In the genomic region with DNA sequence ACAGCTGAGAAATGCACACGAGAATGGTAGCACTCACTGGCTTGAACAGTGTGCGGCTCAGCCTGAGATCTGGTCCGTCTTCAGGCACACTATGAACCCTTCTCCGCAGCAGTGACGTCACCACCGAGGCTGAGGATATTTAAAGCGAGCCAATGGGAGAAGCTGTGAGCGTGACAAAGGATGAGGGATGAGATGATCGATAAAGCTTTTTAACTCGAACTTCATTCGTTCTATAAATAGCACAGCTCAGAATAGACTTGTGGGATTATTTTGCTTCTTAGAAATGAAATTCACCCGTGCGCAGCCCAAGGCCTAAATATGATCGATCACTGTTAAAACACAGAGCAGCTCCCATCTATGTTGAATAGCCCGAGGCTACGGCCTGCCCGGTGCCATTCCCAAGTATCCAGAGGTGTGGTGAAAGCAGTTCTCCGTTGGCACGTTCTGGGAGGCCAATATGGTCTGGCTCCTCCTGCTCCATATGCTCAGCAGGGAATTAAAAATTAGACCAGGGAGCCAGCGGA, we compare ENCODE assay signal across 10 mouse cellular contexts. TPM values are rescaled to one million over a fixed set of nuclear protein-coding genes. Genes with fewer than 3 reads are reported as not detected.
A peak's percentile ranks its signal among the peaks of the same experiment; 100 is the strongest.
DNase-seq lines count a peak whose midpoint lies in the region; ATAC-seq and TF ChIP-seq lines count a peak whose summit lies in the region.
"Had no signal": no experiment of that assay in that cellular context is flagged by ENCODE, and none has a peak within 500 bp of the region (broad histone marks: within the 10 kb centered on the region; RNA-seq: fewer than 3 reads in every experiment).

No protein-coding gene starts in this region.

- no peaks in the 10 kb centered on the region for H3K36me3 ChIP-seq in embryonic facial prominence, embryonic 10.5 days (replicated peaks)
- H3K36me3 ChIP-seq in liver, postnatal 0 days (replicated peaks; ENCODE audit: insufficient read depth, low read length) = no peaks in the 10 kb centered on the region

- H3K27ac ChIP-seq in embryonic facial prominence, embryonic 10.5 days (replicated peaks) = no peak overlapping the region
- no peak overlapping the region for H3K27ac ChIP-seq in liver, postnatal 0 days (ENCODE audit: low read depth)
- H3K27ac ChIP-seq: kidney, postnatal 0 days had no signal

- TF ChIP-seq EP300 in liver, postnatal 0 days (IDR thresholded peaks at IDR 0.05; ENCODE audit: low read depth) = no peak

- no peak for TF ChIP-seq CTCF in liver, postnatal 0 days (IDR thresholded peaks at IDR 0.05; ENCODE audit: low read depth)

- no peaks in the 10 kb centered on the region for H3K9me3 ChIP-seq in embryonic facial prominence, embryonic 10.5 days
- no peaks in the 10 kb centered on the region for H3K9me3 ChIP-seq in liver, postnatal 0 days (ENCODE audit: low read length)

- intact Hi-C loops in left cerebral cortex, postnatal 36 days (cut with DNase I) = no loop called here

- H3K4me3 ChIP-seq in embryonic facial prominence, embryonic 10.5 days = no peak overlapping the region
- H3K4me3 ChIP-seq in liver, postnatal 0 days (ENCODE audit: low read depth, low read length) = no peak overlapping the region

- DNase-seq in heart, adult 11 months = peak; percentile 90
- DNase-seq in heart, adult 8-10 months (ENCODE audit: low spot score) = no peak
- peak; percentile 69 for DNase-seq in cerebellum, adult 11-12 months
- peak; percentile 59 to 62 for DNase-seq in frontal cortex, postnatal 14 days (ENCODE audit: low spot score in 2 of 2)
- DNase-seq in left cerebral cortex, postnatal 36 days (ENCODE audit: low spot score in 2 of 2) = peak; percentile 60 to 77
- no peak for DNase-seq in T-cell, adult 2 months (ENCODE audit: low spot score)
- no peak for DNase-seq in embryonic facial prominence, embryonic 10.5 days (ENCODE audit: low spot score)
- no peak for DNase-seq in liver, postnatal 0 days

- H3K4me1 ChIP-seq in embryonic facial prominence, embryonic 10.5 days = no peaks in the 10 kb centered on the region
- H3K4me1 ChIP-seq in liver, postnatal 0 days (ENCODE audit: insufficient read depth) = no peaks in the 10 kb centered on the region

- ATAC-seq in liver, postnatal 0 days = no peak

- WGBS in embryonic facial prominence, embryonic 10.5 days = 82% methylated on average over 20 of the region's 20 CpGs
- 78% methylated on average over 20 of the region's 20 CpGs for WGBS in liver, postnatal 0 days (ENCODE audit: insufficient replicate concordance)

- no peaks in the 10 kb centered on the region for H3K27me3 ChIP-seq in embryonic facial prominence, embryonic 10.5 days (replicated peaks; ENCODE audit: low read depth, poor library complexity, severe bottlenecking)
- H3K27me3 ChIP-seq in liver, postnatal 0 days (ENCODE audit: insufficient read depth, low read length) = no peaks in the 10 kb centered on the region

- no peak overlapping the region for H3K4me2 ChIP-seq in liver, postnatal 0 days (ENCODE audit: low read depth, low read length)

- no peak overlapping the region for H3K9ac ChIP-seq in liver, postnatal 0 days (replicated peaks)

RNA-seq across cellular contexts. Expression of gene Slc7a8, which starts 9.4 kb away (rescaled TPM):
- total RNA-seq in heart, adult 8-10 months (2022) = 1 to 10 TPM; 1.5 to 2.3 (median 2.0) TPM
- total RNA-seq in left cerebral cortex, postnatal 36 days (2021) = 10 to 100 TPM; 54.7 to 64.8 TPM
- 1.3 and 1.6 TPM in 2 replicates for polyA plus RNA-seq in embryonic facial prominence, embryonic 10.5 days (2016; fragmentation: Nextera tagmentation; extraction: Ambion mirVana)
- 2.2 and 2.8 TPM in 2 replicates for polyA plus RNA-seq in liver, postnatal 0 days (2015; fragmentation: Nextera tagmentation; extraction: Ambion mirVana)

RNA-seq across cellular contexts. Expression of gene Rnf212b, which starts 41.5 kb away (rescaled TPM):
- under 1 TPM in 3 of 4 experiments, not detected in 1; 0.25 to 0.49 (median 0.38) TPM for total RNA-seq in heart, adult 8-10 months (2022)
- not detected for total RNA-seq in left cerebral cortex, postnatal 36 days (2021)
- not detected in 2 replicates for polyA plus RNA-seq in embryonic facial prominence, embryonic 10.5 days (2016; fragmentation: Nextera tagmentation; extraction: Ambion mirVana)
- polyA plus RNA-seq in liver, postnatal 0 days (2015; fragmentation: Nextera tagmentation; extraction: Ambion mirVana) = not detected in 2 replicates
- polyA plus RNA-seq: liver, embryonic 16.5 days had no signal

Comparison
In these comparisons a context has a peak if more than half of its experiments do, and no peak if none do; other contexts are left out.
1. DNase-seq: peak in heart, adult 11 months (single experiment), cerebellum, adult 11-12 months (single experiment), frontal cortex, postnatal 14 days (2 of 2) and left cerebral cortex, postnatal 36 days (2 of 2); none in heart, adult 8-10 months (single experiment), T-cell, adult 2 months (single experiment), embryonic facial prominence, embryonic 10.5 days (single experiment) and liver, postnatal 0 days (single experiment).
2. RNA of gene Slc7a8, which starts 9.4 kb away (total RNA-seq): 54.7 to 64.8 TPM in left cerebral cortex, postnatal 36 days; 1.5 to 2.3 TPM in heart, adult 8-10 months; every median in the first group is over 10 times any median in the second.